ENCODE assay signal across 23 mouse cellular contexts in genomic region chr11:34264099-34264498, GRCm38 (mm10). TPM values are rescaled to one million over a fixed set of nuclear protein-coding genes. Genes with fewer than 3 reads are reported as not detected.
"Had no signal": no experiment of that assay in that cellular context is flagged by ENCODE, and none has a peak within 500 bp of the region (broad histone marks: within the 10 kb centered on the region; RNA-seq: fewer than 3 reads in every experiment).

No protein-coding gene starts in this region.

- H3K4me2 ChIP-seq: neural tube, embryonic 15.5 days; stomach, embryonic 15.5 days had no signal

- H3K27me3 ChIP-seq: stomach, embryonic 15.5 days had no signal

- H3K9ac ChIP-seq: neural tube, embryonic 15.5 days; stomach, embryonic 15.5 days had no signal

- DNase-seq: retina, postnatal 1 day; right cerebral cortex, adult 18-20 months; right cerebral cortex, postnatal 14 days; right cerebral cortex, postnatal 25 days; right cerebral cortex, postnatal 4 days; spleen, adult 18-20 months; thymus, adult 18-20 months; thymus, adult 2 months; thymus, postnatal 14 days; thymus, postnatal 25 days; thymus, postnatal 36 days; thymus, postnatal 4 days had no signal

- H3K36me3 ChIP-seq: neural tube, embryonic 15.5 days; stomach, embryonic 15.5 days had no signal

- H3K4me3 ChIP-seq: neural tube, embryonic 15.5 days; stomach, embryonic 15.5 days had no signal

- H3K4me1 ChIP-seq: neural tube, embryonic 15.5 days; stomach, embryonic 15.5 days had no signal

- H3K9me3 ChIP-seq: neural tube, embryonic 15.5 days; stomach, embryonic 15.5 days had no signal

- H3K27ac ChIP-seq: neural tube, embryonic 15.5 days; stomach, embryonic 15.5 days; stomach, postnatal 0 days had no signal

RNA-seq across cellular contexts. Expression of gene Foxi1, which starts 56.2 kb away (rescaled TPM):
- total RNA-seq: neutrophil, adult 5-6 weeks had no signal
- polyA plus RNA-seq: neural tube, embryonic 14.5 days; neural tube, embryonic 15.5 days; small intestine, adult 2 months; spleen, adult 2 months; stomach, embryonic 14.5 days; stomach, embryonic 15.5 days; stomach, embryonic 16.5 days; stomach, postnatal 0 days; testis, adult 2 months; urinary bladder, adult 2 months had no signal
